Mouse (Mus musculus) forebrain, postnatal 0 days (tissue): ENCODE measurements around the gene Ranbp3l. TPM values are rescaled to one million over a fixed set of nuclear protein-coding genes. Genes with fewer than 3 reads are reported as not detected.

Experiments used
- ATAC-seq: fragments of 200-750 bp; cut with Nextera tagmentation; 2 replicates; pipeline ENCODE4 v1.8.0; 2017; ENCODE audit warnings: mild to moderate bottlenecking, moderate library complexity
- DNase-seq: peaks from one replicate; pipeline ENCODE4 v3.0.0-alpha.2; 2015
- H3K27ac ChIP-seq: fragments of 300-500 bp; sonication (generic); 2 replicates; pipeline ENCODE4 v1.5.1; 2014; ENCODE audit warnings: low read depth, mild to moderate bottlenecking, antibody characterized with exemption, low read length, moderate library complexity, mixed read lengths
- H3K27me3 ChIP-seq: fragments of 300-500 bp; sonication (generic); 2 replicates; pipeline ENCODE4 v1.6.1; 2014; ENCODE audit warnings: mild to moderate bottlenecking, low read length, mixed read lengths; ENCODE audit not compliant: insufficient read depth
- H3K36me3 ChIP-seq: fragments of 300-500 bp; sonication (generic); 2 replicates; pipeline ENCODE4 v1.6.1; 2014; ENCODE audit warnings: mild to moderate bottlenecking, moderate library complexity; ENCODE audit not compliant: insufficient read depth
- H3K4me1 ChIP-seq: fragments of 300-500 bp; sonication (generic); 2 replicates; pipeline ENCODE4 v1.6.1; 2014; ENCODE audit warnings: antibody characterized with exemption; ENCODE audit not compliant: insufficient read depth
- H3K4me2 ChIP-seq: fragments of 300-500 bp; sonication (generic); 2 replicates; pipeline ENCODE4 v1.6.1; 2014; ENCODE audit warnings: low read depth, mild to moderate bottlenecking, moderate library complexity
- H3K4me3 ChIP-seq: fragments of 300-500 bp; sonication (generic); 2 replicates; pipeline ENCODE4 v1.5.1; 2014; ENCODE audit warnings: low read depth, low read length, mixed read lengths
- H3K9ac ChIP-seq: fragments of 300-500 bp; sonication (generic); 2 replicates; pipeline ENCODE4 v1.6.1; 2014; ENCODE audit warnings: mild to moderate bottlenecking
- H3K9me3 ChIP-seq: fragments of 300-500 bp; sonication (generic); 2 replicates; pipeline ENCODE4 v1.6.1; 2016; ENCODE audit warnings: low read length
- CTCF ChIP-seq: sonication (generic); IDR thresholded peaks from 2 replicates; pipeline ENCODE4 v1.5.1; 2016; ENCODE audit warnings: antibody characterized with exemption, control low read depth, low read depth
- WGBS: fragments of 180-500 bp; shearing (Covaris S2); extraction: QIAGEN DNeasy Blood & Tissue Kit; methylation state at CpG from one replicate; pipeline ENCODE4 v1.1.7; 2014; 5-methylcytosine and 5-hydroxymethylcytosine counted together
- polyA plus RNA-seq: library from polyadenylated mRNA; unstranded; fragments of >200 nt; fragmentation: Nextera tagmentation; extraction: Ambion mirVana; gene quantifications from 2 replicates; pipeline ENCODE4 v1.2.1, GENCODE M21; 2015
- total RNA-seq: library from RNA; depleted of rRNA; stranded (reverse); fragments of >200 nt; gene quantifications from 2 replicates; pipeline ENCODE4 v1.2.3, GENCODE M21; 2014

Ranbp3l gene
- total and polyA plus RNA-seq, 2 experiments from 2014 or later, result 11.3 to 23.1 TPM

GRCm38 (mm10) chr15:9082753-9083152, 115.0 kb downstream of the Ranbp3l start:
- ATAC-seq, result no peak
- TF ChIP-seq CTCF, result no peak
- 93% methylated on average over 9 of the region's 9 CpGs for WGBS
- no peak for DNase-seq
- Histone ChIP-seq H3K4me2 (no peak overlapping the region), H3K4me1 (no peaks in the 10 kb centered on the region), H3K9ac (no peak overlapping the region), H3K27me3 (no peaks in the 10 kb centered on the region), H3K36me3 (no peaks in the 10 kb centered on the region; the same call in 1 of the 2 replicates), H3K4me3 (no peak overlapping the region), H3K9me3 (no peaks in the 10 kb centered on the region), H3K27ac (no peak overlapping the region)

- Histone ChIP-seq H3K4me1 (no peaks in the 10 kb centered on the region), H3K9me3 (no peaks in the 10 kb centered on the region), H3K27ac (no peak overlapping the region), H3K27me3 (no peaks in the 10 kb centered on the region), H3K4me2 (no peak overlapping the region), H3K4me3 (no peak overlapping the region), H3K36me3 (no peaks in the 10 kb centered on the region; the same call in 1 of the 2 replicates), H3K9ac (no peak overlapping the region)
- ATAC-seq, result 0 out of 2 replicates have a peak, but pooled peaks have one; percentile 25
- no peak for TF ChIP-seq CTCF
- no peak for DNase-seq
- WGBS, result 58% methylated on average over 11 of the region's 11 CpGs
Observed at GRCm38 (mm10) chr15:9086813-9087212, 119.1 kb downstream of the Ranbp3l start.

GRCm38 (mm10) chr15:9087421-9087820, 119.7 kb downstream of the Ranbp3l start:
- H3K4me2 ChIP-seq, result no peak overlapping the region
- H3K27me3 ChIP-seq, result no peaks in the 10 kb centered on the region
- H3K9ac ChIP-seq, result no peak overlapping the region
- TF ChIP-seq CTCF, result no peak
- no peak overlapping the region for H3K27ac ChIP-seq
- H3K36me3 ChIP-seq, result no peaks in the 10 kb centered on the region; the same call in 1 of the 2 replicates
- H3K4me1 ChIP-seq, result no peaks in the 10 kb centered on the region
- DNase-seq, result no peak
- no peak overlapping the region for H3K4me3 ChIP-seq
- H3K9me3 ChIP-seq, result no peaks in the 10 kb centered on the region
- 73% methylated on average over 5 of the region's 5 CpGs for WGBS
- ATAC-seq, result no peak

GRCm38 (mm10) chr15:9087895-9088682, 120.3 kb downstream of the Ranbp3l start:
- H3K9ac ChIP-seq, result no peak overlapping the region
- DNase-seq, result no peak
- 81% methylated on average over 17 of the region's 17 CpGs for WGBS
- no peaks in the 10 kb centered on the region for H3K27me3 ChIP-seq
- no peak overlapping the region for H3K4me2 ChIP-seq
- H3K4me1 ChIP-seq, result no peaks in the 10 kb centered on the region
- no peaks in the 10 kb centered on the region; the same call in 1 of the 2 replicates for H3K36me3 ChIP-seq
- TF ChIP-seq CTCF, result no peak
- no peaks in the 10 kb centered on the region for H3K9me3 ChIP-seq
- no peak overlapping the region for H3K27ac ChIP-seq
- 0 out of 2 replicates have a peak, but pooled peaks have one; percentile 32 for ATAC-seq
- H3K4me3 ChIP-seq, result no peak overlapping the region

GRCm38 (mm10) chr15:9088683-9089072, 120.9 kb downstream of the Ranbp3l start:
- ATAC-seq, result 0 out of 2 replicates have a peak, but pooled peaks have one; percentile 12
- 80% methylated on average over 8 of the region's 8 CpGs for WGBS

GRCm38 (mm10) chr15:9089136-9089720, 121.5 kb downstream of the Ranbp3l start:
- peaks cover 6% of the 10 kb centered on the region for H3K36me3 ChIP-seq
- no peak overlapping the region for H3K4me2 ChIP-seq
- H3K27ac ChIP-seq, result no peak overlapping the region
- no peak for DNase-seq
- H3K9ac ChIP-seq, result no peak overlapping the region
- no peaks in the 10 kb centered on the region for H3K27me3 ChIP-seq
- WGBS, result 9% methylated on average over 2 of the region's 2 CpGs
- no peak for TF ChIP-seq CTCF
- no peaks in the 10 kb centered on the region for H3K9me3 ChIP-seq
- no peak overlapping the region for H3K4me3 ChIP-seq
- ATAC-seq, result no peak
- no peaks in the 10 kb centered on the region for H3K4me1 ChIP-seq

More at GRCm38 (mm10) chr15:9088683-9089072, 120.9 kb downstream of the Ranbp3l start:
- no peaks in the 10 kb centered on the region for H3K9me3 ChIP-seq
- H3K27me3 ChIP-seq, result no peaks in the 10 kb centered on the region
- H3K9ac ChIP-seq, result no peak overlapping the region
- no peak overlapping the region for H3K27ac ChIP-seq
- no peak for TF ChIP-seq CTCF
- H3K4me2 ChIP-seq, result no peak overlapping the region
- no peak for DNase-seq
- H3K36me3 ChIP-seq, result peaks cover 5% of the 10 kb centered on the region
- H3K4me1 ChIP-seq, result no peaks in the 10 kb centered on the region
- H3K4me3 ChIP-seq, result no peak overlapping the region

GRCm38 (mm10) chr15:9090662-9091061, 122.9 kb downstream of the Ranbp3l start:
- Histone ChIP-seq H3K9me3 (no peaks in the 10 kb centered on the region), H3K27ac (no peak overlapping the region), H3K4me1 (no peaks in the 10 kb centered on the region), H3K4me2 (no peak overlapping the region), H3K9ac (no peak overlapping the region), H3K36me3 (peaks cover 7% of the 10 kb centered on the region), H3K4me3 (no peak overlapping the region), H3K27me3 (no peaks in the 10 kb centered on the region)
- TF ChIP-seq CTCF, result no peak
- no peak for DNase-seq
- WGBS, result 95% methylated on average over 5 of the region's 5 CpGs
- ATAC-seq, result no peak
